Mouse (Mus musculus): ENCODE results near the gene Cd300c2. TPM values are rescaled to one million over a fixed set of nuclear protein-coding genes. Genes with fewer than 3 reads are reported as not detected.

The Cd300c2 gene
- total RNA-seq (2023) = 0.89 TPM

GRCm38 (mm10) chr11:115001474-115002040 lies at the start of gene Cd300c2:
Gene Cd300c2 (minus strand): TSS chr11:115001880.

GRCm38 (mm10) chr11:115048259-115048658 lies 46.6 kb upstream of the Cd300c2 start, which contains the start of gene Cd300ld3:
Gene Cd300ld3 (minus strand): TSS chr11:115048409.

GRCm38 (mm10) chr11:115037669-115038068 lies 36.0 kb upstream of the Cd300c2 start, which contains the start of gene Cd300ld5:
Gene Cd300ld5 (minus strand): TSS chr11:115037769.

GRCm38 (mm10) chr11:115026912-115027311 lies 25.2 kb upstream of the Cd300c2 start, which contains the start of gene Cd300ld4:
Gene Cd300ld4 (minus strand): TSS chr11:115027012.

GRCm38 (mm10) chr11:115016093-115016492 lies 14.4 kb upstream of the Cd300c2 start, which contains the start of gene Cd300ld2:
Gene Cd300ld2 (minus strand): TSS chr11:115016193.

GRCm38 (mm10) chr11:114989793-114990192 lies 11.9 kb downstream of the Cd300c2 start, which contains the start of gene Cd300ld:
Gene Cd300ld (minus strand): TSS chr11:114989922.

GRCm38 (mm10) chr11:114968752-114969207 lies 32.9 kb downstream of the Cd300c2 start, which contains the start of gene Cd300c:
Gene Cd300c (minus strand): TSS chr11:114969157.

Other genes starting within 250 kb of the Cd300c2 start
- 0.15 TPM for gene Kif19a, start 236.5 kb downstream of the Cd300c2 start, total RNA-seq (2023)
- gene Btbd17, start 205.9 kb downstream of the Cd300c2 start, total RNA-seq (2023) = not detected
- gene Gpr142, start 203.0 kb downstream of the Cd300c2 start, total RNA-seq (2023) = not detected
- gene Gprc5c, start 150.7 kb downstream of the Cd300c2 start, total RNA-seq (2023) = not detected
- gene Cd300a, start 111.8 kb downstream of the Cd300c2 start, total RNA-seq (2023) = 1.2 TPM
- gene Cd300lb, start 67.5 kb downstream of the Cd300c2 start, total RNA-seq (2023) = 1.5 TPM
- gene Cd300c, start 32.7 kb downstream of the Cd300c2 start, total RNA-seq (2023) = not detected
- gene Cd300ld, start 12.0 kb downstream of the Cd300c2 start, total RNA-seq (2023) = 0.46 TPM
- not detected for gene Cd300ld2, start 14.3 kb upstream of the Cd300c2 start, total RNA-seq (2023)
- gene Cd300ld4, start 25.1 kb upstream of the Cd300c2 start, total RNA-seq (2023) = not detected
- not detected for gene Cd300ld5, start 35.9 kb upstream of the Cd300c2 start, total RNA-seq (2023)
- not detected for gene Cd300ld3, start 46.5 kb upstream of the Cd300c2 start, total RNA-seq (2023)
- gene Cd300e, start 60.3 kb upstream of the Cd300c2 start, total RNA-seq (2023) = 0.55 TPM
- 40.1 TPM for gene Rab37, start 89.6 kb upstream of the Cd300c2 start, total RNA-seq (2023)
- 1.9 TPM for gene Cd300lf, start 132.1 kb upstream of the Cd300c2 start, total RNA-seq (2023)
- 190 TPM for gene Slc9a3r1, start 161.5 kb upstream of the Cd300c2 start, total RNA-seq (2023)
- gene Tmem104, start 185.6 kb upstream of the Cd300c2 start, total RNA-seq (2023) = 14.4 TPM
- gene Nat9, start 186.0 kb upstream of the Cd300c2 start, total RNA-seq (2023) = 6.6 TPM